Mouse (Mus musculus) liver, embryonic 14.5 days (tissue): ENCODE data around the gene Gm9857. TPM values are rescaled to one million over a fixed set of nuclear protein-coding genes. Genes with fewer than 3 reads are reported as not detected.

Source experiments
- ATAC-seq: fragments of 200-750 bp; cut with Nextera tagmentation; 2 replicates; pipeline ENCODE4 v1.8.0; 2017; ENCODE audit warnings: moderate number of reproducible peaks, mild to moderate bottlenecking, moderate library complexity; ENCODE audit not compliant: insufficient read depth
- DNase-seq, 3 experiments: peaks; one replicate each; pipeline ENCODE4 v3.0.0-alpha.2; 2012 to 2013; ENCODE audit warnings: low read depth in 3 of 3, low spot score in 3 of 3
- H3K27ac ChIP-seq: fragments of 300-500 bp; sonication (generic); 2 replicates; pipeline ENCODE4 v1.5.1; 2014; ENCODE audit warnings: moderate library complexity, mild to moderate bottlenecking, control low read depth, inconsistent platforms
- H3K27me3 ChIP-seq: fragments of 300-500 bp; sonication (generic); 2 replicates; pipeline ENCODE4 v1.6.1; 2014; ENCODE audit warnings: mild to moderate bottlenecking, low read length, moderate library complexity; ENCODE audit not compliant: control insufficient read depth, insufficient read depth
- H3K36me3 ChIP-seq: fragments of 300-500 bp; sonication (generic); replicated peaks from 2 replicates; pipeline ENCODE4 v1.6.1; 2014; ENCODE audit warnings: low read depth; ENCODE audit not compliant: control insufficient read depth, insufficient read depth
- H3K4me1 ChIP-seq, 2 experiments: fragments of 200-500 bp in 1 of 2; fragments of 300-500 bp in 1 of 2; sonication (generic) in 1 of 2; replicated peaks; 2 replicates each; pipeline ENCODE4 v1.6.1; 2012 to 2014; ENCODE audit warnings: antibody characterized with exemption in 1 of 2, inconsistent platforms in 1 of 2, low read length in 1 of 2; ENCODE audit not compliant: control insufficient read depth in 2 of 2, insufficient read depth in 2 of 2
- H3K4me2 ChIP-seq: fragments of 300-500 bp; sonication (generic); 2 replicates; pipeline ENCODE4 v1.6.1; 2014; ENCODE audit warnings: low read depth, mild to moderate bottlenecking, control low read depth, moderate library complexity
- H3K4me3 ChIP-seq, 2 experiments: fragments of 200-500 bp in 1 of 2; fragments of 300-500 bp in 1 of 2; sonication (generic) in 1 of 2; 2 replicates each; pipeline ENCODE4 v1.5.1; 2012 to 2014; ENCODE audit warnings: low read depth in 2 of 2, low read length in 2 of 2, mild to moderate bottlenecking in 2 of 2, control low read depth in 1 of 2, inconsistent platforms in 1 of 2, moderate library complexity in 1 of 2; ENCODE audit not compliant: insufficient read depth in 1 of 2
- H3K9ac ChIP-seq: fragments of 300-500 bp; sonication (generic); replicated peaks from 2 replicates; pipeline ENCODE4 v1.6.1; 2014; ENCODE audit warnings: mild to moderate bottlenecking, control low read depth, moderate library complexity
- H3K9me3 ChIP-seq: fragments of 300-500 bp; sonication (generic); 2 replicates; pipeline ENCODE4 v1.6.1; 2016; ENCODE audit warnings: low read length, mixed read lengths; ENCODE audit not compliant: control insufficient read depth
- CTCF ChIP-seq: IDR thresholded peaks from 2 replicates; pipeline ENCODE4 v1.5.1; 2016; ENCODE audit warnings: antibody characterized with exemption, low read depth, control low read depth
- EP300 ChIP-seq: IDR thresholded peaks from 2 replicates; pipeline ENCODE4 v1.6.1; 2016; ENCODE audit warnings: antibody characterized with exemption, low read depth
- WGBS: fragments of 180-500 bp; shearing (Covaris S2); extraction: QIAGEN DNeasy Blood & Tissue Kit; methylation state at CpG from one replicate; pipeline ENCODE4 v1.1.7; 2014; ENCODE audit not compliant: insufficient replicate concordance; 5-methylcytosine and 5-hydroxymethylcytosine counted together
- polyA plus RNA-seq, 2 experiments: library from polyadenylated mRNA; depleted of rRNA in 1 of 2; stranded (reverse) in 1 of 2; unstranded in 1 of 2; fragments of >200 nt; fragmentation: Nextera tagmentation in 1 of 2; extraction: Ambion mirVana in 1 of 2; gene quantifications; 2 replicates each; pipeline versions ENCODE4 v1.2.1 to v1.2.3; 2012 to 2014

The Gm9857 gene
- polyA plus RNA-seq, 2 experiments: not detected

GRCm38 (mm10) chr3:108926308-108926707 is 13.9 kb downstream of the Gm9857 start:
- Histone ChIP-seq H3K27me3 (no peaks in the 10 kb centered on the region), H3K4me1 (peaks cover 13 to 17% of the 10 kb centered on the region in 2 experiments), H3K9me3 (no peaks in the 10 kb centered on the region), H3K27ac (no peak overlapping the region), H3K4me3 (no peak overlapping the region), H3K4me2 (no peak overlapping the region), H3K9ac (no peak overlapping the region), H3K36me3 (no peaks in the 10 kb centered on the region)
- ATAC-seq (no peak), DNase-seq (no peak)
- WGBS: 67% methylated on average over 1 of the region's 1 CpGs
- TF ChIP-seq CTCF (no peak), EP300 (no peak)

- ATAC-seq: no peak
- Histone ChIP-seq H3K9me3 (no peaks in the 10 kb centered on the region), H3K4me3 (no peak overlapping the region), H3K27ac (no peak overlapping the region), H3K36me3 (no peaks in the 10 kb centered on the region), H3K4me1 (peaks cover 17 to 21% of the 10 kb centered on the region in 2 experiments), H3K4me2 (no peak overlapping the region), H3K27me3 (no peaks in the 10 kb centered on the region), H3K9ac (no peak overlapping the region)
- WGBS: 63% methylated on average over 4 of the region's 4 CpGs
- DNase-seq: no peak
- TF ChIP-seq CTCF (no peak), EP300 (no peak)
Observed at GRCm38 (mm10) chr3:108925677-108926076, 14.6 kb downstream of the Gm9857 start.

GRCm38 (mm10) chr3:108921822-108922221 is 18.4 kb downstream of the Gm9857 start:
- H3K27ac ChIP-seq: peak overlapping the region; percentile 58
- H3K4me1 ChIP-seq: peaks cover 17 to 30% of the 10 kb centered on the region in 2 experiments
- H3K4me2 ChIP-seq: peak overlapping the region; percentile 37

GRCm38 (mm10) chr3:108920442-108921070 is 19.7 kb downstream of the Gm9857 start:
- Histone ChIP-seq H3K27me3 (no peaks in the 10 kb centered on the region), H3K4me3 (no peak overlapping the region), H3K27ac (no peak overlapping the region), H3K9ac (no peak overlapping the region), H3K4me1 (peaks cover 17 to 35% of the 10 kb centered on the region in 2 experiments), H3K9me3 (no peaks in the 10 kb centered on the region), H3K36me3 (no peaks in the 10 kb centered on the region), H3K4me2 (no peak overlapping the region)
- ATAC-seq (no peak), DNase-seq (no peak)
- WGBS: 78% methylated on average over 3 of the region's 3 CpGs
- no peak for TF ChIP-seq EP300
- TF ChIP-seq CTCF: no peak

More at GRCm38 (mm10) chr3:108921822-108922221, 18.4 kb downstream of the Gm9857 start:
- no peak overlapping the region; the same call in 1 of the 2 replicates for H3K9ac ChIP-seq
- ATAC-seq (peak; percentile 95), DNase-seq (peak in 2 of 3 experiments; percentile 46 to 53)
- no peaks in the 10 kb centered on the region for H3K36me3 ChIP-seq
- no peaks in the 10 kb centered on the region for H3K9me3 ChIP-seq
- peak; percentile 79 for TF ChIP-seq EP300
- TF ChIP-seq CTCF: peak; percentile 30; the same call in 1 of the 2 replicates
- no peaks in the 10 kb centered on the region for H3K27me3 ChIP-seq
- 17% methylated on average over 1 of the region's 1 CpGs for WGBS
- H3K4me3 ChIP-seq: no peak overlapping the region

GRCm38 (mm10) chr3:108918852-108919251 is 21.4 kb downstream of the Gm9857 start:
- Histone ChIP-seq H3K4me2 (no peak overlapping the region), H3K4me3 (no peak overlapping the region), H3K9ac (no peak overlapping the region), H3K36me3 (no peaks in the 10 kb centered on the region), H3K27me3 (no peaks in the 10 kb centered on the region), H3K27ac (no peak overlapping the region), H3K9me3 (no peaks in the 10 kb centered on the region), H3K4me1 (peaks cover 17 to 35% of the 10 kb centered on the region in 2 experiments)
- WGBS: 87% methylated on average over 1 of the region's 1 CpGs
- TF ChIP-seq CTCF (peak; percentile 25; the same call in 1 of the 2 replicates), EP300 (no peak)
- DNase-seq: no peak
- ATAC-seq: no peak
